Mouse (Mus musculus) B cell, adult 2 months (primary cell): Measurements from ENCODE around the gene Nufip1.
"Not testable (repeated sequence)": the region's sequence is repeated elsewhere in the genome, so short reads cannot be mapped to it uniquely, and the experiment has no call there.

ENCODE experiments used
- DNase-seq, 2 experiments: peaks; one replicate each; pipeline ENCODE4 v3.0.0; 2022

Gene Nufip1

DNA sequence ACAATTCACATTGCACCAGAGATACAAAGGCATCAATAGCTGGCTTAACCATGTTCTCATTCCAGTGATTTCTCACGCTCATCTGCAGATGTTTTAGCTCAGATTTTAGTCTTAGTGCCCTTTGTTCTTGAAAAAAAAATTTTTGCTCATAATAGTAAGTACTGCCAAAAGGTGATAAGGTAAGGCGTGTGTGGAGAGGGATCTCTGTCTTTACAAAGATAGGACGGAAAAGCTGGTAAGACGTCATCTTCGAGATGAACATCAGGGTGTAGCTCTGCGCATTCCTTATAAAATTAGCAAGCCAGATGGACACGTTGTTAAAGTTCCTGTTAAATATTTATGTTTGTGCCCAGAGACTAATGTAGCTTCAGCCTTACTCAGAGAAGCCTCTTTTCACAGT is 35.2 kb downstream of the Nufip1 start:
- no peak for DNase-seq

DNA sequence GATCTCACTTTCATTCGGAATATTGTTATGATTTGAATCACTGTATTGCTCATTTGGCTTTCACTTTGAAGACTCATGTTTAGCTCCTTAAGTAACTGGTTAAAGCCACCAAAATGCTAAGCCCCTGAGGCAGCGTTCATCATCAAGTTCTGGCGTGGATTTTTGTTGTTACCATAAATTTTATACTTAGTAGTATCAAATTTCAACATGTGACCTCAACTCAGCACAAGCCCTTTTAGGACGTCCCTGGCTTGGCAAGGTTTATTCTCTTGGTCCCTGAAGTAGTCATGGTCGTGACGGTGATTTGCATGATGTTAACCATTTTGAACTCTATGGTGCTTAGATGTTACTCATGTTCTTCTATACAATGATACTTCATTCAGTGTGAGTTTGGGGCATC is 36.4 kb downstream of the Nufip1 start:
- no peak for DNase-seq

DNA sequence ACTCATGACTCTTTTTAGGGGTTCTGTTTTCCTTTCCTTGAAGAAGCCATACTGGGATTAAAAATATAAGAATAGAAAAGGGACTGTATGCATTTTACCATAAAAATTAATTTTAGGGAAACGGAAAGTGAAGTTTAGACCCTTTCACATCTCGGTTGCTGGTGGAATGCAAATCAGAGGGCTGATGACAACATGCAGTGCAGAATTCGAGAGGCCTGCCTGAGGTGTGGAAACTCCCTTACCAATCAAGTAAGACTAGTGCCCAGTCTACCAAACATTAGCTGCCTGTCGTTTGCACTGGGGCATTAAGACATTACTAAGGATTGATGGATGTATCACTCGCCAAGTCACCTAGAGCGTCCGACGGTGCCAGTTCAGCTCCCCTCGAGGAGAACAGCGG is 37.6 kb downstream of the Nufip1 start:
- DNase-seq = no peak

DNA sequence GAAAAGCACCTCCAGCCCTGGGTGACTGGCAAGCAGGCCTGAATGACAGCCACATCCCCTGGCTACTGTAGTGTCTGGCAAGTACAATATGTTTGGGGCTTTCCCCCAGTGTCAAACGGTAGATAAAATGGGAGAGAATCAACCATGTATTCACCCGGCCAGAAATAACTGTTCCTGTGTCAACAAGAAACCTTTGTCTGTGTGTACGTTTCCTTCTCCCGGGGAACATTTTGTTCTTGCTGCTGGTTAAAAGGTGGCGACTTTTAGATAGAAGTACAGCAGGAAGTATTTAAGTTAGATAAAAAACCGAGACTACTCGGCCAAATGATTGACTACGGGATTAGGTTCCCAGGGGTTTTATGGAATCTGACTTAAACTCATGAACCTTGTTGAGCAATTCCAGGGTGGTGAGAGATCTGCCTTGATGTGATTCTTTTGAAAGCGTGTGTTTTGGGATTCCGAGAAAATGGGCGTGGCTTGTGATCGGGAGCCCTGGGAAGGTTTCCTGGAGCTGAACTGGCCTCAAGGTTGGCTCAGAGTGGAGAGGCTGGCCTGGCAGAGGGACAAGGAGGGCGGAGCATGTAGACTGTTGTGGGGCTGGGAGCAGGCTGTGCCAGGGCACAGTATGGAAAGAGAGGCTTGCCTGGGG is 39.0 kb downstream of the Nufip1 start:
- no peak for DNase-seq

DNA sequence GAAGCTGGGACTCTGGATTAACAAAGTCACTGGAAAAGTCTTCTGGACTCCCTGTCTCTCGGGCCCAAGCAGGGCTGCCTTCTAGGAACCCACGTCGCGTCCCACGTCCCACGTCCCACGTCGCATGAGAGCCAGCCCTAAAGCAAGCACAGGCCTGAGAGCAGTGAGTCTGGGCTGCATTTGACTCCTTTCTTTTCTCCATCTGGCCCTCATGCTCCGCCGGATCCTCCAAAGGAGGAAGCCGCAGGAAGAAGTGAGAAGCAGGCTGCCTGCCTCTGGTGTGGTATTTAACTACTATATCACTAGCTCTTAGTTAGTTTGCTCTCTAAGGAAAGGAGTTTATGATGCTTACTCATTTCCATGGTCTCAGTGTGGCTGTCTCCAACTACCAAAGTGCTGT is 39.8 kb downstream of the Nufip1 start:
- DNase-seq = no peak

DNA sequence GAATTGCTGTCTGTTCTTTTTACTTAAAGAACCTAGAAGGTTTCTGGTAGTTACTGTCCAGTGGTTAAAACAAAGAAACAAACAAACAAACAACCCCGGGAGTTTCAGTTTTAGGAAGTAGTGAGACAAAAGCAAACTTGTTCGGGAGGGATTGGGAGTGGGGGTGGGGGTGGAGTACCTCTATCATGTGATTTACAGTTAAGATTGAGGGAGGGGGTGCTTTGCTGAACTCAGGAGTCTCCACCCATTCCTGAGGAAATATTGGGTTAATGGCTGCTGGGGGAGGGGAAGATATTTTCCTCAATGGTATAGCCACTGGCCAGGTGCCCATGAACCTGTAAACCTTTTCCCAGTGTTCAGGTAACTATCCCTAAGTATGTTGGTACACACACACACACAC is 40.3 kb downstream of the Nufip1 start:
- no peak for DNase-seq

DNA sequence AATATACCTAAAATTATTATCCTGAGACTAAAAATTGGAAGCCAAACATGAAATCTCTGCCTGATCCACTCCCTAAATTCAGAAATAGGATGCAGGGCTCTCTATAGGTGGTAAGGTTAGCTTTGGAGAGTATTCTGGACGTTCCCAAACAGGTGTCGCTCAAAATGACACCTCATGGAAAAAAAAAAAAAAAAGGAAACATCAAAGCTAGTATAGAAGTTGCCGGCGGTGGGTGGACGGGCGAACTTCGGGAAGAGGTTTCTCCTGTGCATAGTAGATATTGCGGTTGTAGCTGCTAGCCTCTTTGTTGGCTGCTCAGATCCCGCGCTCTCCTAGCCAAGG is 41.1 kb downstream of the Nufip1 start:
- no peak for DNase-seq

DNA sequence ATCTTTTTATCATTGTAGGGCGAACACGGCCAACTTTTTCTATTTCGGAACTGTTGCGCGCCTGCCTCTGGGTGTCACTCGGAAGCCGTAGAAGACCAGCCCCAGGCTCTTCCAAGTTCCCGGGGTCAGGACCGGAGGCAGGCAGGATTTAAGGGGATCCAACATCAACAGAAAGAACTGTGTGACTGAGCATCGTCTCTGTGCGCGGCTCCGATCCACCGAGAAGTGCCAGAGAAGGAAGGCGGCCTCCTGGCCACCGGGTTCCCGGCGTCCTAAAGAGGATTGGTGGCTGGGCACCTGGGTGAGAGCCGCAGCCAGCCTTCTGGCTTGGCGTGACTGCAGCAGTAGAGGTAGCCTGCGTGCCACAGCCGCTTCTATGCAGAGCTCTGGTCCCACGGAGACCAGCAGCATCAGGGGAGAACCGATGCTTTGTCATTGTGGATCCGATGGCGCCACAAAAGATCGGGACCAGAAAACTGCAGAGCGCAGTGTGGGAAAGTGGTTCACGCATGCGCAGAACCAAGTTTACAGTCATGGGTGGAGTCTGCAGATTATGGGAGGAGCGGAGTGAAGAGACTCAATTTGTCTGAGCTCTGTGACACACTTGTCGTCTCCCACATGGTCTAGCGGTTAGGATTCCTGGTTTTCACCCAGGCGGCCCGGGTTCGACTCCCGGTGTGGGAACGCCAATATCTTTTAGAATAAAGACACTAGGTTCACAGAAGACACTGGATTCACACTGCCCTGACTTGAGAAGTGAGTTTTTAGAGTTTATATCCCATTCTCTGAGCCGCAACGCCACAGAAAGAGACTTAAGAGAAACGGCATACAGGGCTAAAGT is 41.7 kb downstream of the Nufip1 start:
- peak; percentile 93 for DNase-seq

DNA sequence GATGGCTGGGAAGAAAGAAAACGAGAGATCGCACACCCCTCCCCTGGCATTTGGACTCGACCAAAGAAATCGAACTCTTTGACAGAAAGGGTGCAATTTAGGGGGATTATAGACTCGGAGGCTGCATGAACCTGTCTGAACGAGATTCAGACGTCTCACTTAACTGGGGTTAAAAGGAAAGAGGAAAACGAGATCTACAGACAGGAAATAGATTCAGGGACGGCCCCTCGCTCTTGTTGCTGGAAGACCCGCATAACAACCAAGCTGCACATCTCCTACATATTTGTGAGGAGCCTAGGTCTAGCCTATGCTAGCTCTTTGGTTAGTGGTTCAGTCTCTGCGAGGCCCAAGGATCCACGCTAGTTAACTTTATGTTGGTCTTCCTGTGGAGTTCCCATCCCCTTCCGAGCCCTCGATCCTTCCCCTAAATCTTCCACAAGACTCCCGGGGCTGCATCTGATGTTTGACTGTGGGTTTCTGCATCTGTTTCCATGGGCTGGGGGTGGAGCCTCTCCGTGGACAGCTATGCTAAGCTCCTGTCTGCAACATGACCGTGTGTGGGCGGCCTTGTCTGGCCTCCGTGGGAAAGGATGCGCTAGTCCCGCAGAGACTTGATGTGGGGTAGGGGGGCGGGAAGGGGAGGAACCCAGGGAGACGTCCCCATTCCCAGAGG is 42.4 kb downstream of the Nufip1 start:
- DNase-seq = no peak

DNA sequence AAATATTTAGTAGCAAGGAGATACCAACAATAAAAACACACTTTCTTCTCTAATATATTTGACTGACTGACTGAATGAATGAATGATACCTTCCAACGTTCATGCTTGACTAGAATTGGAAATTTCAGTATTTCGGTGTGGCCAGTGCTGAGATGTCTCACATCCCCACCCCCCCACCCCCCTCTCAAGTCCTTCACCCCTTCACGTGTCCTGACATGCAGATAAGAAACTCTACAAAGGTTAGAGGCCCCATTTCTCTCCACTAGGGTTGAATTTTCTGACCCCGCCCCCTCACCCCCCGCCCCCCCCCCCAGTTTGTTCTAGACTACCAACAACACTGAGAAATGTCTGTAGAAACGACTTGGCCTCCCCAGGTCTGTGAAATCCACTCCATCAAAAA is 43.1 kb downstream of the Nufip1 start:
- no peak for DNase-seq

DNA sequence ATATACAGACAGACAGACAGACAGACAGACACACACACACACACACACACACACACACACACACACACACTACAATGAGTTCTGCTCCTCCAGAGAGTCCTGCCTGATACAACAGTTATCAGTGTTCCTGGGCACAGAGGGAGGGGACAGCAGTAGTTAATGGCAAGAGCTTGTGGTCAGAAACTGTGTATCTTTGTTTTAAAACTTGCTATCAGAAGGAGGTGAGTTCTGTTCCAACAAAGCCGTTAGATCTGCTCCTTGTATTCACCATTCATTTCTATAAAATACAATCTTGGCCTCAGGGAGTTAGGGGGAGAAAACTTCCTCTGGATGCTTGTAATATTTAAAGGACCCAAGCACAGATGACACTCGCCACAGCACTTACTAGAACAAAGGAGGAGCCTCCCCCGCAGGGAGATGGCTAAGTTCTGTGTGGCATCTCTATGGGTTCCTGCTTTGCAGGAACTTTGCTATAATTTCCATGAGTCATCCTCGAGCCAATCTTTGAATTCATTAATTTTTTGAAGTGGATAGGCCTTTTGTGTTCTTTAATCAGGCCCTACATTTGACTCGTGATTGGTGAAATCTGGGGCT is 47.6 kb downstream of the Nufip1 start:
- no peak for DNase-seq

DNA sequence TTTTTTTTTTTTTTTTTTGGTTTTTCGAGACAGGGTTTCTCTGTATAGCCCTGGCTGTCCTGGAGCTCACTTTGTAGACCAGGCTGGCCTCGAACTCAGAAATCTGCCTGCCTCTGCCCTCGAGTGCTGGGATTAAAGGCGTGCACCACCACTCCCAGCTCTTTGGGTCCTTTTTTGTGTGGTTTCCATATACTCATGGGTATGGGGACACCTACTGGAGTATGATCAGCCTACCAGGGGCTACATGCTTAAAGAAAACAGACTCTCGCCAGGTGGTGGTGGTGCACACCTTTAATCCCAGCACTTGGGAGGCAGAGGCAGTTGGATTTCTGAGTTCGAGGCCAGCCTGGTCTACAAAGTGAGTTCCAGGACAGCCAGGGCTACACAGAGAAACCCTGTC is 49.9 kb downstream of the Nufip1 start:
- not testable (repeated sequence) for DNase-seq

DNA sequence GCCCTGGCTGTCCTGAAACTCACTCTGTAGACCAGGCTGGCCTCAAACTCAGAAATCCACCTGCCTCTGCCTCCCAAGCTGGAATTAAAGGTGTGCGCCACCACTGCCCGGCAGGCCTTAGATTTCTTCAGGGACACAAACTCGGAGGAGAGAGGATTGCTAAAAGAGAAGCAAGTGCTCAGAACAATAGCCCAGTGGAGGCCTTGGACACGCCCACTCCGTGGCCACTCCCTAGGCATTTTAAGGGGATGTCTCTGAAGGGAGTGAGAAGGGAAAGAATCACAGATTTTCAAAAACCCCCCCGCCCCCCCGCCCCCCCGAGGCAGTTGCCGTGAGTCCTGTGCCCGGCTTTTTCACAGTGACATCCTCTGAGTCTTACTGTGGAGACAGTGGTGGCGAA is 53.5 kb downstream of the Nufip1 start:
- DNase-seq = no peak

DNA sequence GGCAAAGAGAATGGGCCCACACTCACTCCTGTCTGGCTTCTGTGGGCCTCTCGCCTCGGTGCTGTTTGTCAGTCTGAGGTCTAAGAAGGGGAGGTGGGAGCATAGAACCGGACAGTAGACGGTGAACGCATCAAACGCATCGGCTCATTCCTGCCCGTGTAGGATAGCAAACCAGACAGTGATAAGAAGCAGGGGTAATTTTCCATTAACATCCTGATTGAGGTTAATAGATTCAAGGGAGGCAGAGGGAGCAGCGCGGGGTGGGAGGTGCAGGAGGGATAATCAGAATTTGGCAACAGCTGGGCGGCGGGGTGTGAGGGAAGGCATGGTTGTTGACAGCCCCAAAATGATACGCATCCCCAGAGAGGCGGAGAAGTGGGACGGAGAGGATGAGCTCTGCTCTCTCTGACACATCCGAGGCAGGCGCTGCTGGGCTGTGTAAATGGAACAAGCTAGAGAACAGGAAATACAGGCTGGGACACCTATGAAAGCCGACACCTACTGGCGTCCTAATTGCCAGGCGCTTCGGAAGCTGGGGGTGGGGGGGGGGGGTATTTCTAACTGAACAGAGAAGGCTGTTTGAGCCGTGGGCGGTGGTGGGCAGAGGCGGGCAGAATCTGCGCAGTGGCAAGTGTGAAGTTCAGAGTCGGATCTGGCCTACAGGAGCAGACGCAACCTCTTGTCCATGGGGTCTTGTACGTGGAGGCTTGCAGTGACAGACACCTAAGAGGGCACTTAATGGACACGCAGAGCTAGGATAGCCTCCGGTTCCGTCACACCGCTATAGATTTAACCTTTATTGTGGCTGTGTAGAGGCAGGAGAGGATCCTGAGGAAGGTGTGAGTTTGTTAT is 54.4 kb downstream of the Nufip1 start:
- DNase-seq = no peak

DNA sequence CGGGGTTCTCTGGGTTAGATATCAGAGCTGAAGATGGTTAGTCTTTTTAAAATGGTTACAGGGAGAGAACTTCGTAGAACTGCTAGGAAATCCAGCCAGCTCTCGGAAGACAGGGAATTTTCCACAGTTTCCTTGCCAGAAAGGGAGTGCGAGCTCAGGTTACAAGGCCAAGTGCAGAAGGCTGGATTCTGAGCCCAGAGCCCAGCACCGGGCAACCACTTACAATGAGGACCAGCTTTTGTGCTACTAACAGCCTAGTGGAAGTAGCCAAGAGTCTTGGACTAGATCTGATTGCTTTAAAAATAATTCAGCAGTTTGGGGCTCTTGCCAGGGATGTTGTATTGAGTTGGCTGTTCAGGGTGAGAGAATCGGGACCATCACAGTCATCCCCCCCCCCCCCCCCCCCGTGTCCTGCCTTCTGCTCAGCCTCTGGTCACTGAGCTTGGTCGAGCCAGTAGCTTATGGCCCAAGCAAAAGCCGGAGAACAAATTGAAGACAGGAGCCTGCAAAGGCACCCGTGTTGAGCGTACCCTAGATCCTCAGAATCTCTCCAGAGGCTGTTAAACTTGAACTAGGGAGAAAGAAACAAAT is 59.3 kb downstream of the Nufip1 start:
- DNase-seq = no peak

DNA sequence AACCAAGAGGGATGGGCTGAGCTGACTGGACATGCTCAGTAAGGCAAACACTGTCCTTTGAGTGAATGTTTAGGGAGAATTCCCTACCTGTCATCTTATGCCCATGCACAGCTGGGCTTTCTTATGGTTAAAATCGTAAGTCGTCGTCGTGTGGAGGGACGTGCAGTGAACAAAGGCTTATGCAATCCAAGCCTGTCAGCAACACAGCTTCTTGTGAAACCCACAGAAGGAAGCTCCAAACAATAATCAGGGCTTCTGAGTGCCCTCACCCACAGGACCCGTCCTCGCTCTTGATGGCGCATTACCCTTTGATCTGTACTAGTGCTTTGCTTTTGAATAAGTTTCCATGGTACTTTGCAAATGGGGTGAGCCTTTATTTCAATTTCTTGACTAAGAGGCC is 60.6 kb downstream of the Nufip1 start:
- no peak for DNase-seq

DNA sequence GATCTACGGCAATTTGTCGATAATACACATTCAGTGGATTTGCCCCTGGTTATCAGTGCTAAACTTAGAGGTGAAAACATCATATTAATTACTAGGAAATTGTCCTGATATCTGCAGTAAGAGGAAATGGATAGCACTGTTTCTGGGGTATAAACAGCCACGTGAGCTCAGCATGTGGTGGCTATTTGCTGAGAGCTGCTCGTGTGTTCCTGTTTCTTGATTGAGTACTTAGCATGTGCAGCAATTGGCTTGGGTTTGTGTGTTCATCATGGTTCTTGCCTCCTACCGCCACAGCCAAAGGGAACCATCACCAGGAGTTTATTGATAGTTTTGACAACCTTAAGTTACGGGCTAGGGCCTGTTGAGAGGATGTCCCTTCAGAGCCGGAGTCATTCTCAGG is 63.6 kb downstream of the Nufip1 start:
- no peak for DNase-seq

DNA sequence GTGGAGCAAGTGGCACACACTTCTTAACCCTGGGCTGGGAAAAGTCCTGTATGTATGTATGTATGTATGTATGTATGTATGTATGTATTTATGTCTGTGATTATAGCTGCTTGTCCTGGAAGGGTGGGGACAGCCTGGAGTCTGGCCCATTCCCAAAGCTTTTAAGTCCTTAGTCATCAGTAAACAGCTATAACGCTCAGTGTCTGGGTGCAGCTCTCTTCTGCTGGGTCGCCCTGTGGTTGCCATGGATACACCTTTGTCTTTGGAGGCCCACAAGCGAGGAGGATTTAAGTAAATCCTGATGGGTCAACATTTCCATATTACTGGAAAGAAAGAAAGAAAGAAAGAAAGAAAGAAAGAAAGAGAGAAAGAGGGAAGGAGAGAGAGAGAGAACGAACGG is 65.1 kb downstream of the Nufip1 start:
- no peak for DNase-seq

DNA sequence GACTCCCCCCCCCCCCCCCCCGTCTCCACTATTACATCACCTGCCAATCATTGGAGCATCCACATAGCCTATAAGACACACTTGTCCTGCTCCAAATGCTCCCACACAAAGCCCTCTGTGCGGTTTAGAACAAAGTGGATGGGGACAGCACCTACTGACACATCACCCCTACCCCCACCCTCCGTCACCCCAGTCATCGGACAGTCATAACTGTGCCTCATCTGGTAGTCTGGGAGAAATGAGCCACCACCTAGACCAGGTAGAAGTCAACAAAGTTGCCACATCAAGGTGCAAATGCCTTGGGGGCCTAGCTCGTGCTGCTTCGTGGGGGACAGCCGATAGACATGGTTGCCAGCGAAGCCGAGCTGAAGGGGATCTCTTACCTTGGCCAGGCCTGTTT is 66.5 kb downstream of the Nufip1 start:
- DNase-seq = no peak

DNA sequence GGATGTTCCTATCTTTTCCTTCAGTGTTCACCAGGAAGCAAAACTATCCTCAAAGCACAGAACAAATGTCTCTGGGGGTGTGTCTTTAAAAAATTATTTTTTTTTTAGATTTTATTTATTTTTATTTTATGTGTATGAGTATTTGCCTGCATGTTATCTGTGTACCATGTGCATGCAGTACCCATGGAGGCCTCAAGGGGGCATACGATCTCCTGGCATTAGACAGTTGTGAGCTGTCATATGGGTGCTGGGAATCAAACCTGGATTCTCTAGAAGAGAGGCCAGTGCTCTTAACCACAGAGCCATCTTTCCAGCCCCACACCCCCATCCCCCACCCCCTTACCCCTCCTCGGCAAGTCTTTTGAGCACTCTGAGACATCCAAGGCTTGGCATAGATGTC is 67.8 kb downstream of the Nufip1 start:
- DNase-seq = peak; percentile 37 to 40

DNA sequence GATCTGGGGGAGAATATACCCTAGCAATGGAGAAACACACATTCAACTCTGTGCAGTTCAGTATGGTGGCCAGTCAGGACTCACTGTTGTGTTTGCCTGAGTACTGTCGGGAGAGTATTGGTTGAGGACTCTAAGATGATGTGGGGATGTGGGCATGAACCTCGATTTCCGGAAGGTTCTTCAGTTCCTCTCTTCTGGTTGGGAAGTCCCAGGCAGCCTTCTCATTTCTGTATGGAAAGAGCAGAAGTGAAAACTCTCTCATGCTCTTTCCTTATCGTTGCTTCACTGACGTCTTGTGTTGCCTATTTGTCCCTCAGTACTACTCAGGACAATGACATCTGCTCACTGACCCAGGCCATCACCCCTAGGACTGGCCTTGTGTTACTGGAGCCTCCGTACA is 68.7 kb downstream of the Nufip1 start:
- no peak for DNase-seq

DNA sequence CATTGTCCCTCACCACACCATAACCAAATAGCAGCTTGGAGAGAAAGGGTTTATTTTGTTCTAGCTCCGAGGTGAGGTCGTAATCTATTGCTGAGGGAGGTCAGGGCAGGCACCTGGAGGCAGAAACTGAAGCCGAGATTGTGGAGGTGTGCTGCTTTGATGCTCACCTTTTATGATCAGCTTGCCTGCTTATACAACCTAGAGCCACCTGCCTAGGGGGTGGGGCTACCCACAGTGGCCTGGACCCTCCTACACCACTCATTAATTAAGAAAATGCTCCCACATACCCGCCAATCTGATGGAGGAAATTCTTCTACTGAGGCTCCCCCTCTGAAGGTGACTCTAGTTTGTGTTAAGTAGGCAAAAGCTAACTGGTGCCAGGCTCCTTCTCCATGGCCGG is 74.7 kb downstream of the Nufip1 start:
- DNase-seq = no peak

DNA sequence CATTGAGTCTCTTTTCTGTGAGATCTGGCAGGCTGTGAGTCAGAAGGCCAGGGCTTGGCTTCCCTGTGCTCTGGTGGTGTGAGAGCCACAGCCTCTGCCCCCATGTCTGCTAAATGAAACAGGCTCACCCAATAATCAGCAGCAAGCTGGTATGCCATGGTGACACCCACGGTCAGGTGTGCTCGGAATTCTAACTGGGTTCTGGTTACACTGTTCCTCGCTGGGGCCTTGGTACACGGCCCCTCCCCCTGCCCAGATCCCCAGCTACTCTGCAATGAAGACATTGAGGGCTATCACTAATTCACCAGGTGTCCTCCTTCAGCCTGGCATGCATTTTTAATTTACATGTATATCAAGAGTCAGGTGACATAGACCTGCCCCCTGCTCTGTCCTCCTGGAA is 75.6 kb downstream of the Nufip1 start:
- DNase-seq = no peak
